In the genomic region with DNA sequence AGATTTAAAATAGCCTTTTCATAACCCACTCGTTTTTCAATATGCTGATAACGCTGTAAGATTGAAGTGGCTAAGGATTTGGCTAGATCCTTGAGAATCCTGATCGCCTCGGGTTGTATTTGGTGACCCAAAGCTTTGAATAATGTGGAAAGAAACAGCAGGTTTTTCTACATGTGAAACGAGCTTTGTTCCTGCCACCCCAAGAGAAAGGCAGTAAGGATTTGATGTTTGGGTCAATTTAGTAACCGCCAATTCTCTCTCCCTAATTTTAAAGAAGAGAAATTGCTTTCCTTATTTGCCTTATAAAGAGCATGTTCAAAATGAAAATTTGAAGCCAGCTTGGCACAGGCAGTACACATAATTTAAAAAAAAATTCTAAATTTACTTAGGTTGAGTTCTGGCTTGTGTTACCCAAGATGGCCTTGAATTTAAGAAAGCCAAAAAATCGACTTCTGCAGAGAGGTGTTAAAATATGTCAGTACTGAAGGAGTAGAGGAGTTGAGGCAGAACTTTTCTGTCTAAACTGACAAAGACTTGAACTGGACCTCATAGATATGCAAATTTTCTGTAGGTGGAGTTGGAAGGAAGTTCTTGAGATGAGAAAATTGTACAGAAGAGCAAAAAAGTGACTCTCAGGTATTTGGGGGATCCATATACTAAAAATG, we compare ENCODE assay signal across 8 mouse cellular contexts. TPM values are rescaled to one million over a fixed set of nuclear protein-coding genes. Genes with fewer than 3 reads are reported as not detected.
DNase-seq lines count a peak whose midpoint lies in the region; ATAC-seq and TF ChIP-seq lines count a peak whose summit lies in the region.

No protein-coding gene starts in this region.

- peaks cover 23% of the 10 kb centered on the region for H3K4me1 ChIP-seq in heart, embryonic 11.5 days (ENCODE audit: control insufficient read depth, insufficient read depth, low read length)
- H3K4me1 ChIP-seq in CH12.LX (ENCODE audit: control insufficient read depth in 1 of 2, insufficient read depth in 2 of 2), result peaks cover 0 to 37% of the 10 kb centered on the region in 2 experiments; a peak in 3 of 4 replicates
- peaks cover 8% of the 10 kb centered on the region for H3K4me1 ChIP-seq in forebrain, embryonic 11.5 days (replicated peaks; ENCODE audit: control insufficient read depth, insufficient read depth, low read length)
- peaks cover 39% of the 10 kb centered on the region for H3K4me1 ChIP-seq in liver, embryonic 15.5 days (replicated peaks)

- TF ChIP-seq RAD21 in CH12.LX (IDR thresholded peaks at IDR 0.05; ENCODE audit: low read depth, low read length), result no peak

- H3K79me2 ChIP-seq in CH12.LX (replicated peaks; ENCODE audit: control insufficient read depth, extremely low read depth, insufficient read depth, poor library complexity, severe bottlenecking), result peaks cover 47% of the 10 kb centered on the region

- no peak; the same call in 1 of the 2 replicates for TF ChIP-seq POLR2A in CH12.LX (IDR thresholded peaks at IDR 0.05; ENCODE audit: low read depth, low read length)

- no peak for DNase-seq in heart, adult 11 months
- DNase-seq in CH12.LX (ENCODE audit: extremely low read depth), result peak; percentile 49
- no peak for DNase-seq in forebrain, embryonic 11.5 days (ENCODE audit: low spot score)
- DNase-seq in gastrocnemius, postnatal 10 days, result no peak
- no peak for DNase-seq in right cerebral cortex, postnatal 14 days

- peak overlapping the region; percentile 97 for H3K4me3 ChIP-seq in heart, embryonic 11.5 days (ENCODE audit: low read depth, low read length)
- peak overlapping the region; percentile 58 to 100 (median 66) for H3K4me3 ChIP-seq in CH12.LX (replicated peaks in 1 of 3; ENCODE audit: low read depth in 2 of 3, low read length in 2 of 3, poor library complexity in 1 of 3)
- H3K4me3 ChIP-seq in forebrain, embryonic 11.5 days (ENCODE audit: low read depth, low read length), result peak overlapping the region; percentile 93
- H3K4me3 ChIP-seq in liver, embryonic 15.5 days (replicated peaks), result peak overlapping the region; percentile 88

- peak overlapping the region; percentile 94 for H3K27ac ChIP-seq in heart, embryonic 11.5 days (ENCODE audit: low read depth, low read length)
- H3K27ac ChIP-seq in CH12.LX (ENCODE audit: insufficient read depth, low read depth), result peak overlapping the region; percentile 40
- H3K27ac ChIP-seq in forebrain, embryonic 11.5 days (ENCODE audit: low read depth, low read length), result peak overlapping the region; percentile 75
- peak overlapping the region; percentile 85 for H3K27ac ChIP-seq in liver, embryonic 15.5 days (replicated peaks)

- no peak for ATAC-seq in heart, embryonic 11.5 days (replicated peaks; ENCODE audit: insufficient number of reproducible peaks, low FRiP score, low TSS enrichment)
- ATAC-seq in forebrain, embryonic 11.5 days (replicated peaks; ENCODE audit: low FRiP score), result no peak
- ATAC-seq in liver, embryonic 15.5 days (ENCODE audit: insufficient read depth), result no peak
- no peak for ATAC-seq in monocyte, adult 5-6 weeks (replicated peaks; ENCODE audit: insufficient number of reproducible peaks, low FRiP score, low TSS enrichment, poor library complexity, severe bottlenecking)

- WGBS in heart, embryonic 11.5 days (ENCODE audit: insufficient replicate concordance), result 8% methylated on average over 7 of the region's 7 CpGs
- WGBS in forebrain, embryonic 11.5 days, result 8% methylated on average over 7 of the region's 7 CpGs
- WGBS in liver, embryonic 15.5 days (ENCODE audit: insufficient replicate concordance), result 3% methylated on average over 7 of the region's 7 CpGs

- H3K36me3 ChIP-seq in heart, embryonic 11.5 days (ENCODE audit: control insufficient read depth, insufficient read depth, low read length), result peaks cover 5% of the 10 kb centered on the region
- peaks cover 3 to 34% of the 10 kb centered on the region in 2 experiments for H3K36me3 ChIP-seq in CH12.LX (replicated peaks in 1 of 2; ENCODE audit: control insufficient read depth in 1 of 2, insufficient read depth in 1 of 2, low read length in 1 of 2)
- no peaks in the 10 kb centered on the region for H3K36me3 ChIP-seq in forebrain, embryonic 11.5 days (ENCODE audit: control insufficient read depth, insufficient read depth, low read length)
- 0 out of 2 replicates have a peak, but pooled peaks cover 4% of the 10 kb centered on the region for H3K36me3 ChIP-seq in liver, embryonic 15.5 days (replicated peaks)

- no peak for TF ChIP-seq CTCF in CH12.LX (conservative IDR thresholded peaks at IDR 0.05 in 1 of 2, IDR thresholded peaks at IDR 0.05 in 1 of 2; ENCODE audit: low read depth in 2 of 2, low read length in 2 of 2)

- no peak for TF ChIP-seq EP300 in CH12.LX (IDR thresholded peaks at IDR 0.05; ENCODE audit: low read length)

- in situ Hi-C loops in CH12.LX (cut with MboI; ENCODE audit: low pct_ligation_motif_present, low pct_unique_long_range_greater_than_20kb, low sequenced_read_pairs), result loop anchor here (5.0 kb wide), 1 partner anchor 36 kb away; no protein-coding TSS in a partner anchor

- dilution Hi-C loops in CH12.LX (cut with MboI; ENCODE audit: extremely low pct_ligation_motif_present, extremely low pct_unique_long_range_greater_than_20kb, low sequenced_read_pairs), result no loop called here

- H3K9me3 ChIP-seq in heart, embryonic 11.5 days (replicated peaks; ENCODE audit: control insufficient read depth, low read length), result no peaks in the 10 kb centered on the region
- H3K9me3 ChIP-seq in CH12.LX (replicated peaks; ENCODE audit: low read length), result no peaks in the 10 kb centered on the region
- H3K9me3 ChIP-seq in forebrain, embryonic 11.5 days (ENCODE audit: control insufficient read depth, low read length), result no peaks in the 10 kb centered on the region
- H3K9me3 ChIP-seq in liver, embryonic 15.5 days (replicated peaks), result no peaks in the 10 kb centered on the region

- peak overlapping the region; percentile 80 for H3K4me2 ChIP-seq in heart, embryonic 11.5 days
- peak overlapping the region; percentile 92 for H3K4me2 ChIP-seq in CH12.LX (ENCODE audit: insufficient read depth, low read depth, poor library complexity, severe bottlenecking)
- H3K4me2 ChIP-seq in forebrain, embryonic 11.5 days (ENCODE audit: low read depth, low read length, severe bottlenecking), result peak overlapping the region; percentile 66
- peak overlapping the region; percentile 78 for H3K4me2 ChIP-seq in liver, embryonic 15.5 days

- no peaks in the 10 kb centered on the region for H3K27me3 ChIP-seq in heart, embryonic 11.5 days (ENCODE audit: control insufficient read depth, insufficient read depth, low read length)
- H3K27me3 ChIP-seq in CH12.LX (replicated peaks), result no peaks in the 10 kb centered on the region
- H3K27me3 ChIP-seq in forebrain, embryonic 11.5 days (ENCODE audit: control insufficient read depth, insufficient read depth, low read length), result no peaks in the 10 kb centered on the region
- no peaks in the 10 kb centered on the region for H3K27me3 ChIP-seq in liver, embryonic 15.5 days

- peak overlapping the region; percentile 93 for H3K9ac ChIP-seq in heart, embryonic 11.5 days (ENCODE audit: low read depth, low read length)
- peak overlapping the region; percentile 82 for H3K9ac ChIP-seq in CH12.LX (ENCODE audit: insufficient read depth, low read depth)
- H3K9ac ChIP-seq in forebrain, embryonic 11.5 days (ENCODE audit: low read length), result peak overlapping the region; percentile 87
- H3K9ac ChIP-seq in liver, embryonic 15.5 days, result peak overlapping the region; percentile 64

TF ChIP-seq in CH12.LX, 34 proteins besides CTCF, POLR2A, EP300 and RAD21 (continues in another document):
- 0 out of 2 replicates have a peak, but pooled peaks have one; percentile 16 for TF ChIP-seq HCFC1 (IDR thresholded peaks at IDR 0.05; ENCODE audit: low read depth, low read length)
- TF ChIP-seq CHD1 (IDR thresholded peaks at IDR 0.05; ENCODE audit: low read depth, low read length), result peak; percentile 77; the same call in 1 of the 2 replicates

RNA-seq across cellular contexts. Expression of a gene that starts 1.0 kb away (rescaled TPM):
- 221 and 236 TPM in 2 replicates for polyA plus RNA-seq in heart, embryonic 11.5 days (2014; fragmentation: Nextera tagmentation; extraction: Ambion mirVana)
- total RNA-seq in CH12.LX (2012; rRNA removed), result 575 and 628 TPM in 2 replicates
- 627 and 662 TPM in 2 replicates for total RNA-seq in CH12.LX (2014; rRNA removed)
- 607 and 650 TPM in 2 replicates for polyA plus RNA-seq in CH12.LX (2012; ENCODE audit: insufficient read length, low read depth)
- polyA plus RNA-seq in forebrain, embryonic 11.5 days (2014; fragmentation: Nextera tagmentation; extraction: Ambion mirVana), result 235 and 248 TPM in 2 replicates
- 172 and 176 TPM in 2 replicates for polyA plus RNA-seq in liver, embryonic 15.5 days (2015; fragmentation: Nextera tagmentation; extraction: Ambion mirVana)
- total RNA-seq in monocyte, adult 5-6 weeks (2017), result 473 to 555 TPM (median 517 TPM) in 3 replicates
- total RNA-seq in gastrocnemius, postnatal 10 days (2021), result 100 to 1,000 TPM; 146 to 173 TPM

RNA-seq across cellular contexts. Expression of a gene that starts 27.8 kb away (rescaled TPM):
- not detected in 2 replicates for polyA plus RNA-seq in heart, embryonic 11.5 days (2014; fragmentation: Nextera tagmentation; extraction: Ambion mirVana)
- total RNA-seq in CH12.LX (2012; rRNA removed) (not detected in 2 replicates), CH12.LX (2014; rRNA removed) (not detected in 2 replicates)
- polyA plus RNA-seq in CH12.LX (2012; ENCODE audit: insufficient read length, low read depth), result not detected in 2 replicates
- polyA plus RNA-seq in forebrain, embryonic 11.5 days (2014; fragmentation: Nextera tagmentation; extraction: Ambion mirVana), result 0.47 TPM in 1 of 2 replicates, not detected in the other
- not detected in 2 replicates for polyA plus RNA-seq in liver, embryonic 15.5 days (2015; fragmentation: Nextera tagmentation; extraction: Ambion mirVana)
- total RNA-seq in monocyte, adult 5-6 weeks (2017), result not detected in 3 replicates
- not detected for total RNA-seq in gastrocnemius, postnatal 10 days (2021)

RNA-seq across cellular contexts. Expression of a gene that starts 34.3 kb away (rescaled TPM):
- polyA plus RNA-seq in heart, embryonic 11.5 days (2014; fragmentation: Nextera tagmentation; extraction: Ambion mirVana), result 5.5 and 5.9 TPM in 2 replicates
- total RNA-seq in CH12.LX (2012; rRNA removed), result 4.3 and 5.4 TPM in 2 replicates
- total RNA-seq in CH12.LX (2014; rRNA removed), result 1.3 and 2.2 TPM in 2 replicates
- polyA plus RNA-seq in CH12.LX (2012; ENCODE audit: insufficient read length, low read depth), result 8.4 and 9.7 TPM in 2 replicates
- 10.0 and 11.9 TPM in 2 replicates for polyA plus RNA-seq in forebrain, embryonic 11.5 days (2014; fragmentation: Nextera tagmentation; extraction: Ambion mirVana)
- 1.5 and 2.1 TPM in 2 replicates for polyA plus RNA-seq in liver, embryonic 15.5 days (2015; fragmentation: Nextera tagmentation; extraction: Ambion mirVana)
- 12.4 to 18.2 TPM (median 13.2 TPM) in 3 replicates for total RNA-seq in monocyte, adult 5-6 weeks (2017)
- 10 to 100 TPM; 11.7 to 13.9 TPM for total RNA-seq in gastrocnemius, postnatal 10 days (2021)

RNA-seq across cellular contexts. Expression of a gene that starts 50.4 kb away (rescaled TPM):
- polyA plus RNA-seq in heart, embryonic 11.5 days (2014; fragmentation: Nextera tagmentation; extraction: Ambion mirVana), result 320 and 342 TPM in 2 replicates
- total RNA-seq in CH12.LX (2012; rRNA removed), result 239 and 320 TPM in 2 replicates
- total RNA-seq in CH12.LX (2014; rRNA removed), result 428 and 524 TPM in 2 replicates
- polyA plus RNA-seq in CH12.LX (2012; ENCODE audit: insufficient read length, low read depth), result 829 and 841 TPM in 2 replicates
- polyA plus RNA-seq in forebrain, embryonic 11.5 days (2014; fragmentation: Nextera tagmentation; extraction: Ambion mirVana), result 833 and 855 TPM in 2 replicates
- 98.1 and 102 TPM in 2 replicates for polyA plus RNA-seq in liver, embryonic 15.5 days (2015; fragmentation: Nextera tagmentation; extraction: Ambion mirVana)
- 1,029 to 1,291 TPM (median 1,161 TPM) in 3 replicates for total RNA-seq in monocyte, adult 5-6 weeks (2017)
- 100 to 1,000 TPM; 123 to 164 TPM for total RNA-seq in gastrocnemius, postnatal 10 days (2021)

Comparison
In these comparisons a context has a peak if more than half of its experiments do, and no peak if none do; other contexts are left out.
1. H3K27ac ChIP-seq: peak in every context shown above with its lines; median percentile 94 in heart, embryonic 11.5 days; 85 in liver, embryonic 15.5 days; 75 in forebrain, embryonic 11.5 days; 40 in CH12.LX.